Mouse (Mus musculus): ENCODE measurements around the gene Fam198a.

Gene Fam198a

GRCm38 (mm10) chr9:122021581-122021980, 70.8 kb downstream of the Fam198a start:
- no peak for DNase-seq (ENCODE audit: low read depth, low spot score)

DNA sequence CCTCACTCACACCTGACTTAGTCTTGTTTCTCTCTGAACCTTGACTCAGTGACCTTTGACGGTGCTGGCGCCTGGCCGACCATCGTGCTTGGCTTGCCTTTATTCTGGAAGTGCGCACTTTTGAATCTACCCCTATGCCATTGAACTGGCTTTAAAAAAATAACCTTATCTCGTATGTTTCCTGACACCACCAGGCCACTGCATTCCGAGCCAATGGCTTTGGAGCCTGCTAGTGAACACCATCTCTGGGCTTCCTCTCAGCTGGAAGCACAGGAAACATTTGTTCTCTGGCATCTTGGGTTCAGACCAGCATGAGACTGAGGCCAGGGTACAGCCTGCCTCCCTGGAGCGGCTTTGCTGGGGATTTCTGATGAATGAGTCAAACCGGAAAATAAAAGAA, 72.0 kb downstream of the Fam198a start:
- DNase-seq (ENCODE audit: low read depth, low spot score): no peak

DNA sequence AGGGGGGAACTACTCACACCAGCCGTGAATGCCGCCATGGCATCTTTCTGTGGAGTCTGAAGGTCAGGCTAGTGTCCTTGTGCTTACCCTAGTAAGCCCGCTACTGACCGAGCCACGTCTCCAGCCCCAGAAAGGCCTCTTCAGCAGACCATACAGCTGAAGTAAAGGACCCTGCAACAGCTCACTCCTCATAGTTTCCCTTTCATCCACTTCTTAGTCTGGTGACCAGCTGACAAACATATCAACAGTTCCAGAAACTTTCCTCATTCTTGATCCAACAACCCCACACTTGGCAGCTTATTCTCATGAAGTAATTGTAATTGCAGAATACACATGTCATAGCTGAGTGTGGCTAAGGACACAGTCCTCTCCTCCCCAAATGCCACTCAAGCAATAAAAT, 73.1 kb downstream of the Fam198a start:
- DNase-seq (ENCODE audit: low read depth, low spot score): no peak

DNA sequence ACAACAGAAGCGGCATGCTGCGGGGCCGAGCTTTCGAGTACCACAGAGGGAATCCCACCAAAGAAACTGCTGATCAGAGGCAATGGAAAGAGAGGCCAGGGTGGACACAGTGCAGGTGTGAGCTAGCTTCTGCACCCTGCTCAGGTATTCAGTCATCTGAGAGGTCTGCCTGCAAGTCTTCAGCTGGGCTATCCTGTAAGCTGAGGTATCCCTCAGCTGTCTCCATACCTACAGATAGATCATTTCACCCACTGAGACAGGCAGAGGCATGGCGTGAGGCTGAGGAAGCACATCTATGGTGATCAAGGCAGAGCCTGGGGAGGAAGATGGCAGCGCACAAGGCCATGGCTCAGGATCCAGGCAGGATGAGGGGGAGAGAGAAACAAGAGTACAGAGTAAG, 73.6 kb downstream of the Fam198a start:
- no peak for DNase-seq (ENCODE audit: low read depth, low spot score)

DNA sequence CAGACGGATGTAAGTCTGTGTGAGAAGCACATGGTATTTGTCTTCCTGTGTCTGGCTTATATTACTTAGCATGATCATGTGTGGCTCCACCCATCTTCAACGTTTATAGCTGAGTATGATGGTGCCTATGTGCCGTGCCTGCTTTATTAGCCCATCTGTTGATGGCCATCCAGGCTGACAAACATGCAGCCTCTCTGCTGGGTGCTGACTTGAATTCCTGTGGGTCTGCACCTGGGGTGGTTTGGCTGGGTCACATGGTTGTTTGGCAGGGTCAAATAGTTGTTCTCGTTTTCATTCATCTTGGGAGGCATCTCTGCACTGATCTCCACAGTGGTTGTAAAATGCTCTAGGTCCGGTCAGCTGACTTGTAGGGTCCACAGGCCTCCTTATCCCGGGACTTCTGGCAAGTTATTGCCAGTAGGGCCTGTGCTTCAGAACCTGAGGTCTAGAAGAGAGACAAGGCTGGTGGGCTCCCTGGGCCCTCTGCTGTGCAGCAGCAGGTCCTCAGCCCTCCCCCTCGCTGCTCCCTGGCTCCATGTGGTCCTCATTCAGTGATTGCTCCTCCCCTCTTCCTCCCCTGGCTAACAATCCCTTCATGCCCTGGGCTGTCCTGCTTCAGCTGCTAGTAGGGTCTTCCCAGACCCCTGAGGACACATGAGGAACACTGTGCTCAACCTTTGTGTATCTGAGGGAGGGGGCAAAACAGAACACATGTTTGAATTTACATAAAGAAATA, 75.2 kb downstream of the Fam198a start:
- no peak for DNase-seq (ENCODE audit: low read depth, low spot score)

- no peak for DNase-seq (ENCODE audit: low read depth, low spot score)
These were observed 76.5 kb downstream of the Fam198a start for GRCm38 (mm10) chr9:122027081-122027913.

DNA sequence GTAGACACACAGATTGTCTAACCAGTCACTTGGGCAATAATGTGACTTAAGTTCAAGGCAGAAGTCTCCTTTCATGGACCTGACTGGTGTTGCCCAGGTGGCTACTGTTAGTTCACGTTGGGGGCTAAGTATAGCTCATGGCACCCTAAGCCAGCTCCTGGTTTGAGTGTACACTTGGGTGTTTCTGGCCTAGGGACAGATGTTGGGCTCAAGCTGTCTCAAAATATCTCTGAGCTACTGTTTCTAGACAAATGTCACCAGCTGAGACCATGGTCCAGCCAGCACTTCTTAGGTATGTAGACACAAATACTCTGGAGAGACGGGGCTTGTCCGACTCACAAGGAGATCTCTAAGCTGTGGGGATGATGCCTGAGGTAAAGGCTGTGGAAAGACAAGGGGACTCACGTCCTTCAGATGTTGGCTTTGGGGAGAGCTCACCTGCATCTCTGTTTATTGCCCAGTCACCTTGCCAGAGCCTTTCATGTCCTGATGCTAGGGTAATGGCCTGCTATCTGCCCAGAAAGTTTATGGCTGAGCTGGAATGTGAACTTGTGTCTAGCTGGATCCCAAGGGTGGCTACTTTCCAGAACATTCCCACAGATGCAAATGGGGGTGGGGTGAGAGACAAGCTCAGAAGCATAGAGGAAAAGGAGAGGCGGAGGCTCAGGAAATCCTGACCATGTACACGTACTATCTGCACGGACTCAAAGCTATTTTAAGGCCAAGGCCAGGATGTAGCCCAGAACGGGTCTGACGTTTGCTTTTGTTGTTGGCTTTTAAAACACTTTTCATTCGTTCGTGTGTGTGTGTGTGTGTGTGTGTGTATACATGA, 77.3 kb downstream of the Fam198a start:
- no peak for DNase-seq (ENCODE audit: low read depth, low spot score)

DNA sequence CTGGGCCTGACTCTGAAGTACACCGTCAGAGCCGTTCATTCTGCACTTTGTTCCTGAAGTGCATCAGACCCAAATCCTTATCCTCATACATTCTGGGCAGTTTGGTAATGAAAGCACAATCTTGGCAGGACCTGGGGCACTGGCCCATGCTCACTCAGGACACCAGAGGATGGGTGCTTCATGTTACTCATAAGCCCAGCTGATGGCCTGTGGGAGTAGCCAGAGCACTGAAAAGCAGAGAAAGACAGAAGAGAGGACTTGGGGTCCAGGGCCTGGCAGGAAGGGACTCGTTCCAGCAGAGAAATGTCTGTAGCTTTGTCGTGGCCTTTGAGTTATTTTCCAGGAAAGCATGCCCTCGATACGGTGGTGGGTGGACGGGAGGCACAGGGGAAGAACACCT, 79.0 kb downstream of the Fam198a start:
- DNase-seq (ENCODE audit: low read depth, low spot score): no peak
